Mouse (Mus musculus): ENCODE results near the gene Lypd6. TPM values are rescaled to one million over a fixed set of nuclear protein-coding genes. Genes with fewer than 3 reads are reported as not detected.

Lypd6 gene
- total RNA-seq, 2 experiments from 2014 or later: 3.1 to 6.0 TPM

DNA sequence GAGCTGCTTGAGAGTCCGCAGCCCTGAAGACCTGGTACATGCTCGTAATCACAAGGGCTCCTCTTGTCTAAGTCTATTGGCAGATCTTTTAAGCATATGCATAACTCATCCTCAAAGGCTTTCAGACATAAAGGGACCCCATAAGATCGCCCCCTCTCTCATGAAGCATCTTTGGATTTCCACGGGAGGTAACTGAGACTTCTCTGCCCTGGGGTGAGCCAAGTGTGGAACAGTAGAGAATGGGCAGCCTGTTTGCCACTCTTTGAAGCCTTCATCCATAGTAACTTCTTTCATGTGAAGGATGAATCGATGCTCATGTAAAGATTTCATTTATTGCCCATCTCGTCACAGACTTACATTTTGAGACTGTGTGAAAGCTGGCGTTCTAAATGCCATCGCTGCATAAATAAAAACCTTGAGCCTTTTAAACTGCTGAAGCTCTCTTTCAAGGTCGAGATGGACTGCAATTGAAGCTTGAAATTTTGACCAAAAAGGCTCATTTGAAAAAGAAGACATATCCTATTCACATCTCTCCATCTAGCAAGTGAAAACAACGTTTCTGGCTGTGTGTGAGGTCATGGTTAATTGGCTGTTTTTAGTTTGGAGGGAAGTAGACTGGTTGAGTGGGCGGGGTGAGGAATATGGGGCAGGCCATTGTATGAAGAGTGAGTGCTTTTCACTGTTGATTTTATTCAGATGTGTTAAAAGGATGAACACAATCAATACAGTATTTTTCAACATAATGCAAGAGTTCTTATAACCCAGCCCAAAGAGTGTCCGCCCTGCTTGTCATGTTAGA is 107.7 kb downstream of the Lypd6 start:
- DNase-seq: no peak

DNA sequence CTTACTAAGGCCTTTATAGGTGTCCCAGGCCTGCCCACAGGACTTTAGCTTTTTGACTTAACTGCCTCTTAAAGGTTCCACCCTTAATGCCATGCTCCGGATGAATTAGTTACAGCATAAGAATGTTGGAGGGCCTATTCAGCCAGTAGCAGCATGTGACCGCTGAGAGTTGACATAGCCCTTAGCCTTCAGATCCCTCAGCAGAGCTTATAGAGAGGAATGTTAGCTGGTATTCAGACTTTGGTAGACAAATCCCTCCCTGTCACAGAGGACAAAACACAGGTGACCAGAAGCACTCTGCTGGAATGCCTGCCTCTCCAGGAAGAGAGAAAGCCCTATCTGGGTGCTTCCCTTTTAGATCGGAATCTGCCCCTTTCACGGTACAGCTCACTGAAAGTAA is 109.5 kb downstream of the Lypd6 start:
- no peak for DNase-seq

DNA sequence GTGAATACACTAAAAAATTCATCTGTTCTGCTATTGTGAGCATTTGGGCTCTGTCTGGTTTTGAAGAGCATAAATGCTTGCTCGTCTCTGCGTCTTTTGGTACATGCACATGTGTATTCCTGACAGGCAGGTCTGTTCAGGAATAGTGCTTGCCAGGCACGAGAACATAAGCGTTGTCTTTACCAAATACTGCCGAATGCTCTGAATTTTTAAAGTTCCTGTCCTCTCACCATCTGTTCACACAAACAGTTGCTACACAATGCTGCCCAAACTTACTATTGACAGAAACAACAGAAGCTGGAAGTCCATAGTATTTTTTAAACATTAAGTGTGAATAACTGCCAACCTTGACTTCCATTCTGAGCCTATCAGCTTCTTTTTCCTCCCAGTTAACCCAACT is 112.9 kb downstream of the Lypd6 start:
- no peak for DNase-seq

GRCm38 (mm10) chr2:50180423-50180822 is 114.2 kb downstream of the Lypd6 start:
- no peak for DNase-seq

DNA sequence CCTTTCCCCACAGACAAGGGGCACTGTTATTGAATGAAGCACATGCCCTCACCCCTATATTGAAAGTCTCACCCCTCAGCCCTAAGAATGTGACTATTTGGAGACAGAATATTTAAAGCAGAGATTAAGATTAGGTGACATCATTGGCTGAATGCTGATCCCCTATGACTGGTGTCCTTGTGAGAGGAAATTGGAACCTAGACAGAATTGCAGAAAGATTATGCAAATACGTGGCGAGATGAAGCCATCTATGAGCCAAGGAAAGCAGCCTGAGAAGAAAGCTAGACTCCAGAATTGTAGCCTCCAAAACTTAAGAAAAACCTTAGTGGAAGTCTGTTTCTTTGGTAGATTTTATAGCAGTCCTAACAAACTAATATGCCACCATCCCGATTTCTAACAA is 115.1 kb downstream of the Lypd6 start:
- DNase-seq: no peak

- no peak for DNase-seq
These were observed 120.6 kb downstream of the Lypd6 start for GRCm38 (mm10) chr2:50186711-50187405.

GRCm38 (mm10) chr2:50188856-50189255 is 122.6 kb downstream of the Lypd6 start:
- DNase-seq: no peak

DNA sequence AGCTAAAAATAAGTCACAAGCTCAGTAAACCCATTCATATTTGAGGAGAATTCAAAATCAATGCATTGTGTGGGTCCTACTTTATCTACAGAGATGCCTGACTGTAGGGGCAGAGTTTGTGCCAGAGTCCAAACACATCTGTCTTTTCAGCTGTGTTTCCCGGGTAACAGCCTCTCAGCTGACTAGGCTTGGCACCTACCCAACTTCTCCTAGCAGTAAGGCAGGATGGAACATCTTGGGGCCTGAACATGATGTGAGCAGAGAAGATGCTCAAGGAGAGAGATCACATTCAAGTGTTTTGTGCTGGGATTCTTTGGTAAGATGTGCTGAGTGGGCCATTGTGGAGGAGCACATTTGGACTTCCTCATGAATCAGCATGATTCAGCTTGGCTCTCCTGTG is 130.5 kb downstream of the Lypd6 start:
- DNase-seq: no peak

DNA sequence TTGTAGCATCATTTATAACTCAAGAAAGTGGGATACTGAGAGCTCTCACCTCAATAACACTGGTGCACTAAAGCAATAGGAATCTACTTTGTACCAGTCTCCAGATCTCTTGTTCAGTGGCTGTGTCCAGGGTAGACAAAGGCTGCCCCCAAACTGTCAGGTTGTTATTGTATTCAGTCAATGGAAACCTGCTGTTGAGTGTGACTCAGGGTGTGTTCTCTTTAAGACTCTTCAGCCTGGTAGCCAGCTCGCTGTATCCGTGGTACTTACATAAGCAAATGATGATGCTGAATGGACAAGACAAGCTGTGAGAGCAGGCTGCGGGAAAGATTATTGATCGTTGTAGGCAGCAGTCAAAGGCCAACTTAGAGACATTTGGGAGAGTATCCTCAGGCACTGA is 131.6 kb downstream of the Lypd6 start:
- DNase-seq: no peak

GRCm38 (mm10) chr2:50200541-50200940 is 134.3 kb downstream of the Lypd6 start:
- no peak for DNase-seq

DNA sequence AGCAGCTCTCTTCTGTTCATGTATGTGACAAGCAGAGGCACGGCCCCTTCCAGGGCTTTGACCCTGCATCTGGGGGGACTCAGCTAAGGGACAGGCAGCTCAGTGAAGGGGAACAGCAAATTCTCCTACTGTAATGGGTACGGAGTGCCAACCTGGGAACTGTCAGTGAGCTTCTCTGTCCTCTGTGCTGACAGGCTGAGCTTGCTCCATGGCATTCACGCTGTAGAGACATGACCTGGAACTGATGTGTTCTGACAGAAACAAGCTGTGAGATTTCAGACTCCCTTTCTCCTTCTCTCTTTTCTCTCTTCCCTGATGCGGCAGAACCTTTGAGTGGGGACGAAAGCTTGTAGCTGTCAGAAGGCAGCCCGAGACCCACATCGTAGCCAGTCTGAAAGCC is 154.3 kb downstream of the Lypd6 start:
- no peak for DNase-seq

DNA sequence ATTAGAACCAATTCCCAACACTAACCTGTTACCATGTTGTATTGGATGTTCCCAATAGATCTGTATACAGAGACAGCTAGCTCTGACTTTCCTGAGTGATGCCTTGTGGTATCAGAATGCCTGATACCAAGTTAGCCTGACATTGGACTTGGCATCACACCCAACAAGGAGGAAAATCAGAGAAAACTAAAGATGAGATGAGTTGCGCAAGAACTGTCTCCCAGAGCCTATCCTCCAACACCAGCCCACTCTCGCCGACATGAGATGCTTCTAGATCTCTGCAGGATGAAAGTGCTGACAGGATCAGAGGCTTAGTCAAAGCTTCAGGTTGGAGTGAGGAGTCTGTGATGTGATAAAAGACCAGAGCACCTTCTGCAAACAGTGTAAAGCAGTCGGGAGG is 158.8 kb downstream of the Lypd6 start:
- DNase-seq: no peak

- no peak for DNase-seq
These were observed 167.3 kb downstream of the Lypd6 start for GRCm38 (mm10) chr2:50233491-50233890.

Other genes starting within 250 kb of the Lypd6 start
- gene Mmadhc, start 230.4 kb downstream of the Lypd6 start, total RNA-seq (2021): 100 to 1,000 TPM; 103 to 121 TPM